Mouse (Mus musculus) spleen, adult 2 months (tissue): ENCODE measurements around the gene Lrp6.

Source experiments
- CTCF ChIP-seq: fragments of 200-500 bp; IDR thresholded peaks from 2 replicates; pipeline ENCODE4 v1.5.1; 2011; ENCODE audit warnings: mild to moderate bottlenecking, inconsistent platforms; ENCODE audit not compliant: insufficient read depth, insufficient read length, insufficient replicate concordance; ENCODE audit errors: extremely low read depth
- POLR2A ChIP-seq: fragments of 200-500 bp; IDR thresholded peaks from 2 replicates; pipeline ENCODE4 v1.6.1; 2011; ENCODE audit warnings: low read depth, low read length, inconsistent platforms

- TF ChIP-seq CTCF (no peak), POLR2A (no peak)
Observed at GRCm38 (mm10) chr6:134599239-134599638, 32.5 kb upstream of the Lrp6 start.
